Mouse (Mus musculus) layer of hippocampus, postnatal 10 days (tissue): Measurements from ENCODE around the gene Gm11011. TPM values are rescaled to one million over a fixed set of nuclear protein-coding genes. Genes with fewer than 3 reads are reported as not detected.
"Not testable (repeated sequence)": the region's sequence is repeated elsewhere in the genome, so short reads cannot be mapped to it uniquely, and the experiment has no call there.

Experiments
- DNase-seq, 2 experiments: peaks; one replicate each; pipeline ENCODE4 v3.0.0; 2021; ENCODE audit warnings: low spot score in 2 of 2
- long read RNA-seq: library from polyadenylated mRNA; stranded (forward); transcript quantifications from one replicate; pipeline ENCODE4 v2.0.0, GENCODE M21; 2023
- total RNA-seq, 2 experiments: library from RNA; stranded (reverse); gene quantifications; 2 replicates each; pipeline ENCODE4 v1.2.3; 2021

Gm11011 gene
- not detected for total RNA-seq
- long read RNA-seq: 0 reads

DNA sequence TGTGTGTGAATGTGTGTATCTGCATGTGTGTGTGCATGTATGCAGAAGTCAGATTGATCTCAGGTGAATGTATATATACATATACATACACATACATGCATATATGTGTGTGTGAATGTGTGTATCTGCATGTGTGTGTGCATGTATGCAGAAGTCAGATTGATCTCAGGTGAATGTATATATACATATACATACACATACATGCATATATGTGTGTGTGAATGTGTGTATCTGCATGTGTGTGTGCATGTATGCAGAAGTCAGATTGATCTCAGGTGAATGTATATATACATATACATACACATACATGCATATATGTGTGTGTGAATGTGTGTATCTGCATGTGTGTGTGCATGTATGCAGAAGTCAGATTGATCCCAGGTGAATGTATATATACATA is at the start of gene Gm11011:
Gene Gm11011, minus strand, starts transcription at position 101 of the 400 bp plus-strand sequence.
- DNase-seq: not testable (repeated sequence)

DNA sequence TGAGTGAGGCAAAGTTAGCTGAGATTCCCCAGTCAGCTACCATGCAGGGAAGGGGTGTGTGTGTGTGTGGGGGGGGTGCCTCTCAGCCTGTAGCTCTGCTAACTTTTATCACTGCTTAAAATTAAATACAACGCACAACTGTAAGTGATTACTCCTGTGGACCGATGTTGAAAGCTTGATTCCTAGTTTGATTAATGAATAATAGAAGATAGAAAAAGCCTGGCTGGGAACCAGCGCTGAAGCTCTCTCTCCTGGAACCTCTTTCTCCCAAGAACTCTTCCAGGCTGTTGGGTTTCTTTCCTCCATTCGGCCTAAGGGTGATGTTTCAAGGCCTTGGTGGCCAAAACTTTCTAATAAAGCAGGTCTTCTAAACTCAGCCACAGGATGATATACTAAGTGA is 48.9 kb upstream of the Gm11011 start:
- no peak for DNase-seq

DNA sequence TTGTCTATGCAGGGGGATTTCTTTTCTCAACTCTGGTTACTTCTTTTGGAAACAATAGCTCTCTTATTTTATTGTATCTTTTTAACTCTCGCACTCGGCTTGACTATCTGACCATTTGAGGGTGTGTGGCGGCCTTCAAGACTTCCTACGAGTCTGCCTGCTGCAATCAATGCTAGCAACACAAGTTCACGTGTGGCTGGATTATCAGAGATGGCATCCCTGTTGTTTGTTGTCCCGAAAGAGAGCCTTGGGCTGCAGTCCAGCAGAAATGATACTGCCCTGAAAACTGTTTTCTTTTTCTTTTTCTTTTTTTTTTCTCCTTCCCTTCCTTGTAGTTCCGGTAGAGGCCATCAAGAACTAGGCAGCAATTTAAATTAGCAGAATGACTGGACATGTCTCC is 47.9 kb upstream of the Gm11011 start:
- DNase-seq: no peak

DNA sequence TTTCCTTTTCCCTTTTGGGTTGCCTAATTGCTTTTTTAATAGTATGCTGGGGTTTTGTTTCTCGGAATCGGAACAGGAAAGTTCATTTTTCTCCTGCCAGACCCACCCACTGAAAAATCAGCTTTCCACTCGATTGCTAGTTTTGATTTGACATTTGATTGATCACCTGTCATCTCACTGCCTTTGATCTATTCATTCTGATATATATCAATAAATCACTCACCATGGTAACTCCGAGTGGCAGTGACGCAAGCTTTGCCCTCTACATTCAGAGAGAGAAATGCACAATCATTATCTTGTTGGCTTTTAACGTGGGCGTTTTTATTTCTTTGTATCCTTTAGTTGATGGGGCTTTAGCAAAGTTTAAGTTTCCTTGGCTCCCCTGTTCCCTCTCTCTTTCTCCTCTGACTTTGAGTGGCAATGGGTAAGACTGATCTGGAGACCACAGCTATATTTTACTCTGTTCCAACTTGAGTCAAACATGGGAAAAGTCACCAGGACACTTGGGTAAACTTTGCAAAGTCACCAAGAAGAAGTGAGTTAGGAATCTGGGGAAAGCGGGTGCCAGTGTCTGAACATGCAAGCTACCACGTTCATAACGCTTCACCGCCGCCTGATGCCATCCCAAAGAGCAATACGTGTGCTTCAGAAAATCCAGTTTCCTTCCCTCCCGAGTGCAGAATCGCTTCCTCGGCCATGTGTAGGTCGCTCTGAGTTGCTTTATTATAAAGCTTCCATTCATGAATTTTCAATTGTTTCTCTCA is 47.3 kb upstream of the Gm11011 start:
- no peak for DNase-seq

DNA sequence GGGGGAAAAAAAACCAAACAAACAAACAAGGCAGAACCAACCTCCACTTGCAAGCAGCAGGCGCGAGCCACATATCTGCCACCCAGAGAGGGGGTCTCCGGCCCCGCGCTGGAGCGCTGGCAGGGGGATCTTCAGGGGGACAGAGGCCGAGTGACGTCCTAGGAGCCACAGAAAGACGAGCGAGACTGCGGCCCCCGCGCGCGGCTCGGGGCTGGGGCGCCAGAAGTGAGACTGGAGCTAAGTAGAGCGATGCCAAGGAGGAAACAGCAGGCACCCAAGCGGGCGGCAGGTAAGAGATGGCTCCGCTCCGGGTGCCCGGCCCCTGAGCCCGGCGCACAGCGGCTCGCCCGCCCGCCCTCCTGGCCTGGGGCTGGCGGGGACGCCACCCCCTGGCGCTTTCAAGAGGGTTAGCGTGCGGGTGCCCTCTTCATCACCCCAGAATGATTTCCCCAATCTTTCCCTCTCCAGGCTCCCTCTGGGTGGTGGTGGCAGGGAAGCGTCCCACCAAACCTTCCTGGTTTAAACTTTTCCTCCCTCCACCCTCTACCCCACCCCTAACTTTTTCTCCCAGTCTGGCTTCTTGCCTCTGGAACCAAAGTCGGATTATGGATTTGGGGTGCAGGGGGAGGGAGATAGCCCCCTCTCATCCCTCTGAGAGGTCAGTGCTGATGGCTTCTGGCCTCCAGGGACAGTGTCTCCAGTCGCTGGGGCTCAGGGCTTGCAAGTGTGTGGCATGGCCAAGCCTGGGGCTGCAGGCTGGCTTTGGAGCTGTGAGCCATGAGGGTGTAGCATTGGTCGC is 46.1 kb upstream of the Gm11011 start:
- peak; percentile 18 to 26 for DNase-seq

DNA sequence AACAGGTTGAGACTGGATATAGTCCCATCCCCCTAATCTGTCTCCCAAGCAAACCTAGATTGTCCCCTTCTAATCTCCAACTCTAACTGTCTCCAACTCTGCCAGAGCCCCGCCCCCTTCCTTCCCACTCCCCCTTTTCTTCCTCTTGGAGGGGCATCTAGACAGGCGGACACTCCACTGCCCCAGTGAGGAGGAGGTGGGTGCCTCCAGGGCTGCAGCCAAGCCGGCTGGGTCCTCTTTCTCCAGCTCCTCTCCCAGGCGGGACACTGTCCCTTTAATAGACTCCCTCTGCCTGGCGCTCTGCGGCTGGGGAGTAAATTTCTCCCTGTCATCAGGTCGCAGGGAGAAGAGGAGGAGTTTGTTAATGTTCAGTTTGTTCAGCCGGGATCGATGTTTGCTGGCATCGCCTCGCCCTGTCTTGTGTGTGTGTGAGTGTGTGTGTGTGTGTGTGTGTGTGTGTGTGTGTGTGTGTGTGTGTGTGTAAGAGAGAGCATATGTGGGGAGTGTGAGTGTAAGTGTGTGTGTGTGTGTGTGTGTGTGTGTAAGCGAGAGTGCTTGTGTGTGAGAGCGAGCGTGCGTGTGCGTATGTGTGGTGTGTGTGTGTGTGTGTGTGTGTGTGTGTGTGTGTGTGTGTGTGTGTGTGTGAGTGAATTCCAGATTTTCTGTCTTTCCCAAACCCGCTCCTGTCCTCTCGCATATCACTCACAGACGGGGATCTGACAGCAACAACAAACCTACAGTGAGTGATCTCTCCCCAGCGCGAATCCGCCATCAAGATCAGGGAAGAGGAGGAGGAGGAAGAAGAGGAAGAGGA is 45.0 kb upstream of the Gm11011 start, which contains the start of gene Tshz2:
Gene Tshz2, plus strand, starts transcription at position 676 of the 814 bp plus-strand sequence.
- peak; percentile 24 to 46 for DNase-seq

DNA sequence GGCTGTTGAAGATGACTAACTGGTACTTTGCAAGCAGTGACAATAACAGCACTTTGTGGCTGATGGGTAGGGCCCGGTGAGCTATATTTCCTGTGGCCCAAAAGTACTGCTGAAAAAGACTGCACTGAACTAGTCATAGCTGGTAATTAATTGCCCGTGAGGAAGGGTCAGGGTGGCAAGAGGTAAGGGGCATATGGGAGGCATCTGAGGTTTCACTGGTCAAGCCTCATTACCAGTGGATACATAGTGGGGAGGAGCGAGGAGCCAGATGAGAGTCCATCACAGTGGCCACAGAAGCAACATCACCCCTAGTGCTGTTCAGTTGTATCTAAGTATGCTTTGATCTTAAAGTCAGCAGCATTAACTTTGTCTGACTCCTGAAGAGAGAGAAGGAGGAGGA is 42.5 kb upstream of the Gm11011 start:
- no peak for DNase-seq

DNA sequence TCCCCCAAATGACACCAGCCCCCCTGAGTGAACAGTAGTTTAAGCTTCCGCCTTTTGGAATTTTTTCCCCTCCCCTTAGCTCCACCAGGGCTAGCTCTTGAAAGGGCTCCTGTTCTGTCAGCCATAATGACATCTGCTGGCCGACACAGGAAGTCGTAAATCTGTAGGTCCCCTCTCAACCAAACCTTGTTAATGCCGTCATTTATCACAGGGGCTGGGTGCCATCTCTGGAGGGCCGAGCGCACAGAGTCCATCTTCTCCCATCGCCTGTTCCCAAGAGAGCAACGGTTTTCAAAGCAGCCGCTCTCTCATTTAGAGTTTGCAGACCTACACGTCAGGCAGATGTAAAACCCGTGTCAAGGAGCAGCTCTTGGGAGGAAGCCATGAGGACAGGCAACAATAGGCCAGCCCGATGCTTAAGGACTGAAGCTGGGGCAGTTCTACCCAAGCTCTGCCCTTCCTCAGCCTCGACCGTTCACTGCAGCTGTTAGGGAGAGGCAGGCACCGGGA is 33.7 kb upstream of the Gm11011 start:
- DNase-seq: peak in 1 of 2 experiments; percentile 26

GRCm38 (mm10) chr2:169615998-169616397 is 28.5 kb upstream of the Gm11011 start:
- DNase-seq: no peak

GRCm38 (mm10) chr2:169614683-169615082 is 27.1 kb upstream of the Gm11011 start:
- DNase-seq: no peak

GRCm38 (mm10) chr2:169611557-169611956 is 24.0 kb upstream of the Gm11011 start:
- DNase-seq: no peak

GRCm38 (mm10) chr2:169610882-169611281 is 23.3 kb upstream of the Gm11011 start:
- DNase-seq: no peak

DNA sequence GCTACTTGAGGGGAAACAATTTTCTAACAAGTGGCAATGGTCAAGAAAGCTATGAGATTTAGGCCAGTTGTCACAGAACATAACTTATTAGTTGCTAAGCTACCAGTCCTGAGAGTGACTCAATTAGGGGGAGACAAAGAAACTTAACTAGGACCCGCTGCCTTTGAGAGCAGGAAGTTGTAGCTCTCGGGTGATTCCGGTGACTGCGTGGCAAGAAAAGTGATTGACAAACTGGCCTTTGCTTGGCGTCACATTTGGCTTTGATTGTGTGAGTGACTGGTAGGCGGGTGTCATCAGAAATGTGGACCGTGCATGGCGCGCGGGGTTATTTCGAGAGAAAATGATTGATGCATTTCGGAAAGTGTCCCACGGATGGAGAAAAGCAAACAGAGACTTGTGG is 22.4 kb upstream of the Gm11011 start:
- no peak for DNase-seq

GRCm38 (mm10) chr2:169607787-169608186 is 20.2 kb upstream of the Gm11011 start:
- no peak for DNase-seq

GRCm38 (mm10) chr2:169606901-169607678 is 19.5 kb upstream of the Gm11011 start:
- peak; percentile 16 to 31 for DNase-seq

DNA sequence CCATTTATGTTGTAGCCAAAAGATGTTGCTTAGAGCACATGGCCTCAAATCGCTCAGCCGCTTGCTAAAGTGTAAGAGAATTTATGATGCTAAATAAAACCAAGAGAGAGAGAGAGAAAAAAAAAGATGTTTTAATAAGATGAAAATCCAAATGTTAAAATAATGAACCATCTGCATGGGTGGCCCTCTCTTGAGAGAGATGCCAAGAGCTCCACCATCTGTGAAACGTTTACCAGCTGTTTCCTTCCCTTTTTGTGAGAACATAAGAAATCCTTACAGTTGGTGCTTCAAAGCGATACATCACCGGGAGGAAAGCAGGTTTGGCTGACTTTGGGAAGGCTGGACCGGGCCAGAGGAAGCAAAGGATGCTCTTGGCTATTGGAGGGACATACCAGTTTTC is 12.6 kb upstream of the Gm11011 start:
- DNase-seq: peak in 1 of 2 experiments; percentile 27

- no peak for DNase-seq
Measured at GRCm38 (mm10) chr2:169599591-169599990, 12.0 kb upstream of the Gm11011 start.

- DNase-seq: no peak
Measured at GRCm38 (mm10) chr2:169597971-169598370, 10.4 kb upstream of the Gm11011 start.

DNA sequence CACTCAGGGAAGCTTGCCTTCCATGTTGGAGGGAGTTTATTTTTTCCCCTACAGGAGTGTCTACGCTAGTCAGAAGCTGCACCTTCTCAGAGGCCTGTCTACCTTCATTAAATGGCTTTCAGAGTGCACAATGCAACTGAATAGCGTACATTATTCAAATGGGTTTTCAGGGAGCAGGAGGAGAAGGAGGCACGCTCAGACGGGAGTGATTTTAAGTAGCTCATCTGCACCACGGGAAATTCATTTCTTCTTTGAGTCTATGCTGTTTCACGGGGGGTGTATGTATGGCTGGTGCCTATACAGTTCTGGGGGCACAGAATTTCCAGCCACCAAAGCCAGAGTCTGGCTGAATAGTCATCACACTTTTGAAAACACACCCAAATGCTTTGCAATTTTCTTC is 9.8 kb upstream of the Gm11011 start:
- no peak for DNase-seq

GRCm38 (mm10) chr2:169593742-169594141 is 6.2 kb upstream of the Gm11011 start:
- DNase-seq: no peak
